Mouse (Mus musculus): ENCODE data around the gene Arhgap24. TPM values are rescaled to one million over a fixed set of nuclear protein-coding genes. Genes with fewer than 3 reads are reported as not detected.

The Arhgap24 gene
- polyA plus RNA-seq, 1 experiment from 2014 or later: 10.0 TPM

DNA sequence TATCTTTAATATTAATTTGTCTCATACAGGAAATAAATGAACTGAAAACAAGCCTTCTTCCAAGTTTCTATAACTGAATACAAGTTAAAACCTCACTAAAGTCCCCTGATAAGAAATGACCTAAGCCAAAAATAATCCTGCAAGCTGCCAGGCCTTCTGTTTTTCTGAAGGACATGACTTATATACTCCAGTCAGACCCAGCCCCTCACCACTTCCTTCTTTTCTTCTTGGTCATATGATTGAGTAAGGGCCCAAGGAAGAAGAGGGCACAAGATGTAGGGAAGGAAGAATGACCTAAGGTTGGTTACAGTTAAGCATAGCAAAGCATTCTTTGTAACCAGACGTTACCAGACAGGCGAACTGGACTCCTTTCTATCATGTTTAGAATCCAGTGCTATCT, 21.1 kb downstream of the Arhgap24 start:
- no peak overlapping the region for H3K4me3 ChIP-seq
- H3K27me3 ChIP-seq (replicated peaks): no peaks in the 10 kb centered on the region
- WGBS: 55% methylated on average over 2 of the region's 2 CpGs
- no peak for ATAC-seq (ENCODE audit: insufficient number of reproducible peaks, low FRiP score)
- H3K27ac ChIP-seq (ENCODE audit: poor library complexity, severe bottlenecking): no peak overlapping the region
- no peaks in the 10 kb centered on the region for H3K9me3 ChIP-seq (replicated peaks)
- no peak overlapping the region for H3K9ac ChIP-seq
- no peaks in the 10 kb centered on the region for H3K36me3 ChIP-seq
- H3K4me1 ChIP-seq (replicated peaks): 0 out of 2 replicates have a peak, but pooled peaks cover 5% of the 10 kb centered on the region
- H3K4me2 ChIP-seq: no peak overlapping the region

DNA sequence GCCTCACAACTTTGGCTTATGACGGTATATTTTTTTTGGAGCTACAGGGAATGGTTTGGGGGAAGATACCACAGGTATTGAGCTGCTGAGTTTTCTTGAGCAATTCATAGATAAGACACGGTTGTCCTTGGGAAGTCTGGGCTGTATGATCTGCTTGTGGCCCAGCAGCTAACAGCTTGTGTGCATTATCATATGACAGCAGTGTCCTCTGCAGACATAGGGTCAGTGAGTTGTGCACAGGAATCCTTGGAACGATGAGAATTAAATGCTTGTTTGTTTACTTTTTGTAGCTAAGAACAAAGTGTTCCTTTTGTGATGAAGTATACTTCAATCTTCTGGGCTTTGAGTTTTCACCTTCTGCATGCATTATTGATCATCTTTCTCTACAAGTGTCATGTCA, 21.9 kb downstream of the Arhgap24 start:
- Histone ChIP-seq H3K4me3 (no peak overlapping the region), H3K36me3 (no peaks in the 10 kb centered on the region), H3K9me3 (replicated peaks) (no peaks in the 10 kb centered on the region), H3K27me3 (replicated peaks) (no peaks in the 10 kb centered on the region), H3K4me2 (no peak overlapping the region), H3K27ac (ENCODE audit: poor library complexity, severe bottlenecking) (no peak overlapping the region), H3K9ac (no peak overlapping the region), H3K4me1 (replicated peaks) (0 out of 2 replicates have a peak, but pooled peaks cover 5% of the 10 kb centered on the region)
- ATAC-seq (ENCODE audit: insufficient number of reproducible peaks, low FRiP score): no peak
- WGBS: 56% methylated on average over 3 of the region's 3 CpGs

DNA sequence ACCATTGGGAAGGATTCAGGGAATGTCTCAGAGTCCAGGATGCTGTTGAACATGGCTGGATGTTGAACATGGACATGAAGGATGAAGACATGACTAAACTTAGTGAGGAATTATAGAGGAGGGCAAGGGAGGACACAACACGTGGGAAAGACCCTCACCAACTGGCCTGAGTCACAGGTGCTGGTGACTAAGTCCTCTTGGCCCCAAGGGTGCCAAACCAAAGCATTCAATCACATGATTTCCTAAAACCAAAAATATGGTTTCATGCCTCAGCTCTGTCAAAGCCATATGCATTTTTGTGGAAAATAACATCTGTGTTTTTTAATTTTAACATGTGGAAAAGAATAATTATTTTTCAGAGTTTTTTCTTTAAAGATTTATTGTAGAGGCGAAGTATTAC, 22.7 kb downstream of the Arhgap24 start:
- H3K4me2 ChIP-seq: no peak overlapping the region
- no peak for ATAC-seq (ENCODE audit: insufficient number of reproducible peaks, low FRiP score)
- H3K27ac ChIP-seq (ENCODE audit: poor library complexity, severe bottlenecking): no peak overlapping the region
- no peaks in the 10 kb centered on the region; the same call in 1 of the 2 replicates for H3K9me3 ChIP-seq (replicated peaks)
- 69% methylated on average over 2 of the region's 2 CpGs for WGBS
- no peaks in the 10 kb centered on the region for H3K36me3 ChIP-seq
- no peak overlapping the region for H3K4me3 ChIP-seq
- no peaks in the 10 kb centered on the region for H3K27me3 ChIP-seq (replicated peaks)
- 0 out of 2 replicates have a peak, but pooled peaks cover 5% of the 10 kb centered on the region for H3K4me1 ChIP-seq (replicated peaks)
- H3K9ac ChIP-seq: no peak overlapping the region

- H3K36me3 ChIP-seq: no peaks in the 10 kb centered on the region
- H3K27me3 ChIP-seq (replicated peaks): no peaks in the 10 kb centered on the region
- ATAC-seq (ENCODE audit: insufficient number of reproducible peaks, low FRiP score): no peak
- H3K4me1 ChIP-seq (replicated peaks): 0 out of 2 replicates have a peak, but pooled peaks cover 5% of the 10 kb centered on the region
- H3K4me3 ChIP-seq: no peak overlapping the region
- no peaks in the 10 kb centered on the region; the same call in 1 of the 2 replicates for H3K9me3 ChIP-seq (replicated peaks)
- no peak overlapping the region for H3K9ac ChIP-seq
- H3K27ac ChIP-seq (ENCODE audit: poor library complexity, severe bottlenecking): no peak overlapping the region
- no peak overlapping the region for H3K4me2 ChIP-seq
- 81% methylated on average over 4 of the region's 4 CpGs for WGBS
Measured at GRCm38 (mm10) chr5:102504557-102504956, 23.4 kb downstream of the Arhgap24 start.

- Histone ChIP-seq H3K9me3 (replicated peaks) (no peaks in the 10 kb centered on the region; the same call in 1 of the 2 replicates), H3K4me1 (replicated peaks) (no peaks in the 10 kb centered on the region), H3K27me3 (replicated peaks) (no peaks in the 10 kb centered on the region), H3K36me3 (no peaks in the 10 kb centered on the region), H3K9ac (no peak overlapping the region), H3K27ac (ENCODE audit: poor library complexity, severe bottlenecking) (no peak overlapping the region), H3K4me3 (no peak overlapping the region), H3K4me2 (no peak overlapping the region)
- no peak for ATAC-seq (ENCODE audit: insufficient number of reproducible peaks, low FRiP score)
- 61% methylated on average over 3 of the region's 3 CpGs for WGBS
Measured at GRCm38 (mm10) chr5:102508162-102508561, 27.0 kb downstream of the Arhgap24 start.

GRCm38 (mm10) chr5:102509381-102509780, 28.2 kb downstream of the Arhgap24 start:
- no peaks in the 10 kb centered on the region for H3K27me3 ChIP-seq (replicated peaks)
- 62% methylated on average over 2 of the region's 2 CpGs for WGBS

GRCm38 (mm10) chr5:102511651-102512050, 30.5 kb downstream of the Arhgap24 start:
- WGBS: 79% methylated on average over 4 of the region's 4 CpGs
- ATAC-seq (ENCODE audit: insufficient number of reproducible peaks, low FRiP score): no peak
- no peaks in the 10 kb centered on the region for H3K27me3 ChIP-seq (replicated peaks)

More at GRCm38 (mm10) chr5:102509381-102509780, 28.2 kb downstream of the Arhgap24 start:
- ATAC-seq (ENCODE audit: insufficient number of reproducible peaks, low FRiP score): no peak
- H3K4me3 ChIP-seq: no peak overlapping the region
- no peaks in the 10 kb centered on the region for H3K36me3 ChIP-seq
- H3K9ac ChIP-seq: no peak overlapping the region
- no peak overlapping the region for H3K27ac ChIP-seq (ENCODE audit: poor library complexity, severe bottlenecking)
- H3K9me3 ChIP-seq (replicated peaks): no peaks in the 10 kb centered on the region; the same call in 1 of the 2 replicates
- no peak overlapping the region for H3K4me2 ChIP-seq
- H3K4me1 ChIP-seq (replicated peaks): peaks cover 4% of the 10 kb centered on the region

GRCm38 (mm10) chr5:102515496-102515895, 34.3 kb downstream of the Arhgap24 start:
- Histone ChIP-seq H3K36me3 (no peaks in the 10 kb centered on the region), H3K9me3 (replicated peaks) (no peaks in the 10 kb centered on the region), H3K27me3 (replicated peaks) (no peaks in the 10 kb centered on the region), H3K9ac (no peak overlapping the region), H3K4me1 (replicated peaks) (peaks cover 4% of the 10 kb centered on the region), H3K4me2 (no peak overlapping the region), H3K4me3 (no peak overlapping the region), H3K27ac (ENCODE audit: poor library complexity, severe bottlenecking) (no peak overlapping the region)
- ATAC-seq (ENCODE audit: insufficient number of reproducible peaks, low FRiP score): no peak
- 60% methylated on average over 7 of the region's 7 CpGs for WGBS

More at GRCm38 (mm10) chr5:102511651-102512050, 30.5 kb downstream of the Arhgap24 start:
- no peak overlapping the region for H3K27ac ChIP-seq (ENCODE audit: poor library complexity, severe bottlenecking)
- no peaks in the 10 kb centered on the region; the same call in 1 of the 2 replicates for H3K9me3 ChIP-seq (replicated peaks)
- H3K4me2 ChIP-seq: no peak overlapping the region
- no peak overlapping the region for H3K9ac ChIP-seq
- peaks cover 4% of the 10 kb centered on the region for H3K4me1 ChIP-seq (replicated peaks)
- no peaks in the 10 kb centered on the region for H3K36me3 ChIP-seq
- H3K4me3 ChIP-seq: no peak overlapping the region

GRCm38 (mm10) chr5:102520506-102520905, 39.3 kb downstream of the Arhgap24 start:
- 35% methylated on average over 1 of the region's 1 CpGs for WGBS
- ATAC-seq (ENCODE audit: insufficient number of reproducible peaks, low FRiP score): no peak
- H3K4me2 ChIP-seq: no peak overlapping the region
- 0 out of 2 replicates have a peak, but pooled peaks cover 5% of the 10 kb centered on the region for H3K4me1 ChIP-seq (replicated peaks)
- H3K9me3 ChIP-seq (replicated peaks): no peaks in the 10 kb centered on the region
- no peak overlapping the region for H3K4me3 ChIP-seq
- H3K9ac ChIP-seq: no peak overlapping the region
- H3K27me3 ChIP-seq (replicated peaks): no peaks in the 10 kb centered on the region
- no peaks in the 10 kb centered on the region for H3K36me3 ChIP-seq
- H3K27ac ChIP-seq (ENCODE audit: poor library complexity, severe bottlenecking): no peak overlapping the region

DNA sequence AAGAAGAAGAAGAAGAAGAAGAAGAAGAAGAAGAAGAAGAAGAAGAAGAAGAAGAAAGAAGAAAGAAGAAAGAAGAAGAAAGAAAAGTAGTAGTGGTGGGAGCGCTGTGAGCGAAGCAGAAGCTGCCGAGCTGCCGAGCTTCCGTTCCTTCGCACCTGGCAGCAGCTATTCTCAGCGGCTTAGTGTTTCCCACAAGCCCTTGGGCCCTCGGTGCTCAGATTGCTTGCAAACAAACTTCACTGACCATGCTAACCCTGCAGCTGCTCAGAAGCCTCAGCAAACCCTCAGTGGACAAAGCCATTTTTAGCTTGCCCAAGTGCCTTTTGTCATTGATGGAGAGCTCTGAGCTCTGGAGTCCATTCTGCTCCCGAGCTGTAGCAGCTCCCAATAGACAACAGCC, 54.1 kb downstream of the Arhgap24 start:
- no peak for ATAC-seq (ENCODE audit: insufficient number of reproducible peaks, low FRiP score)
- 0 out of 2 replicates have a peak, but pooled peaks cover 3% of the 10 kb centered on the region for H3K4me1 ChIP-seq (replicated peaks)
- 66% methylated on average over 9 of the region's 9 CpGs for WGBS
- no peak overlapping the region for H3K27ac ChIP-seq (ENCODE audit: poor library complexity, severe bottlenecking)
- H3K9ac ChIP-seq: no peak overlapping the region
- H3K9me3 ChIP-seq (replicated peaks): no peaks in the 10 kb centered on the region
- no peaks in the 10 kb centered on the region for H3K27me3 ChIP-seq (replicated peaks)
- H3K4me3 ChIP-seq: no peak overlapping the region
- H3K36me3 ChIP-seq: no peaks in the 10 kb centered on the region
- peak overlapping the region; percentile 19; the same call in 1 of the 2 replicates for H3K4me2 ChIP-seq

DNA sequence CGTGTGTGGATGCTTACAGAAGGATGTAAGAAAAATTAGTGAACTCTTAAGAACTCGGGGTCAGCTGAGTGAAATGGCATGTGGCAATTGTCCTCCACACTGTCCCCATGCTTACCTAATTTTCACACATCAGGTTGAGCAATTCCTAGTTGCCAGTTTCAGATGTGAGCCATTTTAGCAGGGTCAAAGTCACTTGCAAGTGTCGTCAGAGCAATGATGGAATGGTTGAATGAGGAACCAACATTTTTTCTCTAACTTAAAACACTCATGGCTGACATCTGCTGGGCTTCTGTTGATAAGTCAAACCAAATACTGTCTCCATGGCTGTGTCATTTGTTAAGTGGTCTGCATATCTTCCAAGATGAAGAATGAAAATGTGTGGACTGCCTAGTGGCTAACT, 56.6 kb downstream of the Arhgap24 start:
- no peak for ATAC-seq (ENCODE audit: insufficient number of reproducible peaks, low FRiP score)
- Histone ChIP-seq H3K4me2 (no peak overlapping the region), H3K4me1 (replicated peaks) (0 out of 2 replicates have a peak, but pooled peaks cover 3% of the 10 kb centered on the region), H3K9ac (no peak overlapping the region), H3K36me3 (no peaks in the 10 kb centered on the region), H3K27ac (ENCODE audit: poor library complexity, severe bottlenecking) (no peak overlapping the region), H3K9me3 (replicated peaks) (no peaks in the 10 kb centered on the region), H3K27me3 (replicated peaks) (no peaks in the 10 kb centered on the region), H3K4me3 (no peak overlapping the region)
- WGBS: 73% methylated on average over 3 of the region's 3 CpGs

- ATAC-seq (ENCODE audit: insufficient number of reproducible peaks, low FRiP score): no peak
- no peaks in the 10 kb centered on the region for H3K27me3 ChIP-seq (replicated peaks)
- H3K27ac ChIP-seq (ENCODE audit: poor library complexity, severe bottlenecking): no peak overlapping the region
- H3K36me3 ChIP-seq: no peaks in the 10 kb centered on the region
- no peak overlapping the region for H3K9ac ChIP-seq
- H3K4me3 ChIP-seq: no peak overlapping the region
- 82% methylated on average over 4 of the region's 4 CpGs for WGBS
- H3K4me2 ChIP-seq: no peak overlapping the region
- H3K4me1 ChIP-seq (replicated peaks): 0 out of 2 replicates have a peak, but pooled peaks cover 4% of the 10 kb centered on the region
- H3K9me3 ChIP-seq (replicated peaks): no peaks in the 10 kb centered on the region
Measured at GRCm38 (mm10) chr5:102546296-102546695, 65.1 kb downstream of the Arhgap24 start.
